Mouse (Mus musculus): Measurements from ENCODE around the gene 5031439G07Rik.

DNA sequence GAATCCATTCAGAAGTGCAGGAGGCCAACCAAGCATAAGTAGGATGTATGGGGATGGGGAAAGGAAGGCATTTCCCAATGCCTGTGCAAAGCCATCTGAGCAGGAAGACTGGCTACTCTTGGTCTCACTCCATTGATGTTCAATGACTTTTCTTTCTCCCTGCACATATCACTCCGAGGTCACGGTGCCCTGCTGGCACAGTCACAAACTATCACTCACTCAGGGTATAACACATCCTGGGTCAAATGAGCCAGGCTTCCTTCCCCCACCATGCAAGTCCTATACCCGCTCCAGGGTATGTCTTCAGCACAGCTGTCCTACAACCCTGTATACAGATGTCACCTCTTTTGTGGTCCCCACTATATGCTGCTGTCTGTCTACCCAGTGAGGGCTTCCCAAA lies 30.0 kb downstream of the 5031439G07Rik start:
- TF ChIP-seq CTCF (IDR thresholded peaks at IDR 0.05; ENCODE audit: insufficient read depth, low read depth, low read length) (no peak), POLR2A (IDR thresholded peaks at IDR 0.05; ENCODE audit: insufficient read depth, low read depth, low read length) (no peak)
